In genomic region chr12:113327851-113328250, GRCm38 (mm10) we compare ENCODE assay signal across 22 mouse cellular contexts.
"Had no signal": no experiment of that assay in that cellular context is flagged by ENCODE, and none has a peak within 500 bp of the region (broad histone marks: within the 10 kb centered on the region; RNA-seq: fewer than 3 reads in every experiment).

No protein-coding gene starts in this region.

- H3K9ac ChIP-seq: limb, embryonic 12.5 days; limb, embryonic 15.5 days; liver, embryonic 14.5 days; liver, postnatal 0 days; lung, embryonic 14.5 days; midbrain, embryonic 12.5 days; midbrain, embryonic 15.5 days; neural tube, embryonic 13.5 days; stomach, embryonic 15.5 days had no signal

- DNase-seq: kidney, adult 2 months; layer of hippocampus, adult 9-11 months; left cerebral cortex, postnatal 4 days; liver, postnatal 0 days; lung, embryonic 14.5 days; lung, postnatal 14 days; retina, postnatal 1 day; right cerebral cortex, postnatal 25 days; spleen, adult 18-20 months; thymus, postnatal 25 days had no signal

- H3K27me3 ChIP-seq: limb, embryonic 12.5 days; limb, embryonic 15.5 days; midbrain, embryonic 12.5 days; midbrain, embryonic 15.5 days; neural tube, embryonic 13.5 days; stomach, embryonic 15.5 days had no signal

- H3K27ac ChIP-seq: kidney, postnatal 0 days; layer of hippocampus, adult 2 months; left cerebral cortex, adult 2 months; limb, embryonic 12.5 days; limb, embryonic 15.5 days; liver, embryonic 14.5 days; midbrain, embryonic 12.5 days; midbrain, embryonic 15.5 days; neural tube, embryonic 13.5 days; stomach, embryonic 15.5 days had no signal

- H3K9me3 ChIP-seq: limb, embryonic 12.5 days; limb, embryonic 15.5 days; midbrain, embryonic 12.5 days; midbrain, embryonic 15.5 days; neural tube, embryonic 13.5 days; stomach, embryonic 15.5 days had no signal

- H3K36me3 ChIP-seq: limb, embryonic 12.5 days; limb, embryonic 15.5 days; midbrain, embryonic 12.5 days; midbrain, embryonic 15.5 days; neural tube, embryonic 13.5 days; stomach, embryonic 15.5 days had no signal

- H3K4me1 ChIP-seq: limb, embryonic 12.5 days; limb, embryonic 15.5 days; midbrain, embryonic 12.5 days; midbrain, embryonic 15.5 days; neural tube, embryonic 13.5 days; stomach, embryonic 15.5 days had no signal

- H3K4me2 ChIP-seq: limb, embryonic 12.5 days; limb, embryonic 15.5 days; liver, embryonic 11.5 days; lung, embryonic 14.5 days; midbrain, embryonic 12.5 days; midbrain, embryonic 15.5 days; neural tube, embryonic 13.5 days; stomach, embryonic 15.5 days had no signal

- H3K4me3 ChIP-seq: layer of hippocampus, adult 2 months; left cerebral cortex, adult 2 months; limb, embryonic 12.5 days; limb, embryonic 15.5 days; midbrain, embryonic 12.5 days; midbrain, embryonic 15.5 days; myocyte; neural tube, embryonic 13.5 days; stomach, embryonic 15.5 days had no signal

- ATAC-seq: liver, postnatal 0 days; midbrain, embryonic 15.5 days had no signal
